Mouse (Mus musculus): Measurements from ENCODE around the gene Gm3238. TPM values are rescaled to one million over a fixed set of nuclear protein-coding genes. Genes with fewer than 3 reads are reported as not detected.
A peak's percentile ranks its signal among the peaks of the same experiment; 100 is the strongest.
"Not testable (repeated sequence)": the region's sequence is repeated elsewhere in the genome, so short reads cannot be mapped to it uniquely, and the experiment has no call there.

Gm3238 gene
- polyA plus RNA-seq, 1 experiment: not detected

DNA sequence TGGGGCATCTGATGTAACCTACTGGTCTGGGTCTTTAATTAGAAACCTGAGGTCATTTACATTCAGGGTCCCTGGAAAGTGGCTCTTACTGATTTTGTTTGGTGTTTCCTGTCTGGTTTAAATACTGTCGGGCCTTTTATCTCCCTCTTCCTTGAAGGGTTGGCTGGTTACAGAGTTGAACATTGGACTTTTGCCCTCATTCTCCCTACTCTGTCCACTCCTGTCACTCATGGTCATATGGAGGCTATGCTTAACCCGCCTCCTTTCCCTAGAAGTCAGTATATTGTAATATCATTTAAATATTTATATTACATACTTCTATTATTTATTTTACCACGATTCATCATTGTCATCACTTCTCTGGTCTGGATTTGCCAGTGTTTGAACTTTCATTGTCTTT is 33.0 kb upstream of the Gm3238 start:
- TF ChIP-seq FOSL1 (IDR thresholded peaks at IDR 0.05; ENCODE audit: insufficient read depth, low read length, poor library complexity, severe bottlenecking) (no peak), MAX (IDR thresholded peaks at IDR 0.05) (no peak), CEBPB (IDR thresholded peaks at IDR 0.05; ENCODE audit: low read depth) (no peak), MYOD1 (IDR thresholded peaks at IDR 0.05; ENCODE audit: control insufficient read depth, insufficient read length, low read depth) (no peak), USF1 (IDR thresholded peaks at IDR 0.05; ENCODE audit: low read depth) (no peak), MYOG (IDR thresholded peaks at IDR 0.05; ENCODE audit: control insufficient read depth, extremely low read depth, insufficient read length) (no peak), CTCF (IDR thresholded peaks at IDR 0.05; ENCODE audit: control insufficient read depth, insufficient read depth, insufficient read length) (no peak)
- no peak overlapping the region for H3ac ChIP-seq (ENCODE audit: control insufficient read depth, insufficient read length, low read depth)
- H3K4me3 ChIP-seq (ENCODE audit: insufficient read depth, poor library complexity, severe bottlenecking): no peak overlapping the region
- H3K79me2 ChIP-seq (ENCODE audit: control insufficient read depth, insufficient read depth): no peaks in the 10 kb centered on the region
- H3K36me3 ChIP-seq (ENCODE audit: control insufficient read depth, insufficient read depth): no peaks in the 10 kb centered on the region
- H3K79me3 ChIP-seq (ENCODE audit: low read depth): no peaks in the 10 kb centered on the region
- no peaks in the 10 kb centered on the region for H3K27me3 ChIP-seq (ENCODE audit: control insufficient read depth, insufficient read depth, insufficient read length)

DNA sequence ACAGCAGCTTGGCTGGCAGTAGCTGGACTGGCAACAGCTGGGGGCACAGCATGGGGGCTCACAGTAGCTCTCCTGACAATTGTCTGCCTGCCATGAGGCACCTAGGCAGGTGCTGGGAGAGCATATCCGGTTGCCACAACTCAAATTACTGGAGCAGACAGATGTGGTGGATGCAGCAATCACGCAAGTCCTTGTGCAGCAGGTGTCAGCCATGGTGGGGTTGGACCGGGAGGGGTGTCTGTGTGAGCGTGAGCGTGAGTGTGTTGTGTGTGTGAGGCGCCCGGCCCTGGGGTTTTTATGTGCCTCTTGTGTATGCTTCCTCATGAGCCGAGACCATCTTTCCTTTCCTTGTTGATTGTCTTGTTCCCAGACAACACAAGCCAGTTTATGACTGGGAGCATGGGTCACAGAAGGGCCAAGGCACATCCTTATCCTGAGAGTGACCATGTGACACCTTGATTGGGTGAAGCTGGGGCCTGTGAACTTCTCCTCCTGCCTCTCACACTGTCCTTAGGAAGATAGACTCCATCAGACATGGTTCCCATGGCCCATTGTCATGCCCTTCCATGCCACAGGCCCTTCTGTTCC is 27.9 kb upstream of the Gm3238 start, which contains the start of gene Gm19668:
Gene Gm19668 (minus strand): TSS at position 213 of the 588 bp plus-strand sequence.
- Histone ChIP-seq H3K79me3 (ENCODE audit: low read depth) (no peaks in the 10 kb centered on the region), H3K79me2 (ENCODE audit: control insufficient read depth, insufficient read depth) (no peaks in the 10 kb centered on the region), H3K36me3 (ENCODE audit: control insufficient read depth, insufficient read depth) (no peaks in the 10 kb centered on the region), H3K27me3 (ENCODE audit: control insufficient read depth, insufficient read depth, insufficient read length) (peaks cover 7% of the 10 kb centered on the region), H3K4me3 (ENCODE audit: insufficient read depth, poor library complexity, severe bottlenecking) (no peak within 1 kb of the TSS), H3ac (ENCODE audit: control insufficient read depth, insufficient read length, low read depth) (no peak within 1 kb of the TSS)
- TF ChIP-seq MYOG (IDR thresholded peaks at IDR 0.05; ENCODE audit: control insufficient read depth, extremely low read depth, insufficient read length): no peak
- peak; percentile 19 for TF ChIP-seq MYOD1 (IDR thresholded peaks at IDR 0.05; ENCODE audit: control insufficient read depth, insufficient read length, low read depth)

DNA sequence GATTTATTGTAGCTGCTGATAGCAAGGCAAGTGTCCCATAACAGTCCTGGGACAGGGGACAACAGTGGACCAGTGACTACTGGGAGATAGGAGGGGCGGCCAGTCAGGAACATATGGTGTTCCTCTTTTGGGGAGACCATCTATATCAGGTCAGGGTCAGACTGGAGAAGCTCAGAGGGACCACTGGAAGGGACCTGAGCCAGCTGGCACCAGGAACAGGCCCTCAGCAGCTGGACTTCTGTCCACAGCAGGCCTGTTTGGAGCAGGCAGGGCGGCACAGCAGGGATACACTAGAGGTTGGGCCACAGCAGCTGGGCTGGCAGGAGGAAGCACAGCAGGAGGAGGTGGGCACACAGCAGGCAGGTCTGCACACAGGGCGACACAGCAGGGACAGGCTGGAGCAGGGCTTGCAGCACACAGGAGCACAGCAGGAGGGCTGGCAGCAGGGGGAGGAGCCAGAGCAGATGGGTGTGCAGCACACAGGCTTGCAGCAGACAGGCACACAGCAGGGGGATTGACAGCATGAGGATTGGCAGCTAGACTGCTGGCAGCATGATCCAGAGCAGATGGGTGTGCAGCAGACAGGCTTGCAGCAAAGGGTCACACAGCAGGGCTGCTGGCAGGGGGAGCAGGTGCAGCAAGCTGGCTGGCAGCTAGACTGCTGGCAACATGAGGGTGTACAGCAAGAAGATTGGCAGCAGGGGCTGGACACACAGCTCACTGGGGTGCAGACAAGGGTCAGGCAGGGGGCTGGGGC is 27.2 kb upstream of the Gm3238 start:
- not testable (repeated sequence) for H3K4me3 ChIP-seq (ENCODE audit: insufficient read depth, poor library complexity, severe bottlenecking); H3K79me2 ChIP-seq (ENCODE audit: control insufficient read depth, insufficient read depth); H3K36me3 ChIP-seq (ENCODE audit: control insufficient read depth, insufficient read depth); H3ac ChIP-seq (ENCODE audit: control insufficient read depth, insufficient read length, low read depth); H3K79me3 ChIP-seq (ENCODE audit: low read depth); H3K27me3 ChIP-seq (ENCODE audit: control insufficient read depth, insufficient read depth, insufficient read length)

DNA sequence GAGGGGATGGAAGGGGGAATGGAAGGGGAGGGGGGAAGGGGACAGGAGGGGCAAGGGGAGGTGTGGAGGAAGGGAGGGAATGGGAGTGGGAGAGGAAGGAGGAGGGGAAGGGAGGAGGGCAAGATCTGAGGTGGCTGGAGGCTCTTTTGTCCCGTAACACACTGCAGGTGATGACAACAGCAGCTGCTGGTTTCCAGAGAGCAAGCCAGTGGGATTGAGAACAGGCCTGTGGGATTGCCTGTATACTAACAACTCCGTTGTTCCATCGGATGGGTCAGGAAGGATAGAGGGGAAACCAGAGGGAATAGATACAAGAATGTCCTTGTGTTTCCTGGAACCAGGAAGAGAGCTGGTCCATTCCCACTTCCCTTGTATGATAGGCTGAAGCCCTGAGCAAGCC is 26.6 kb upstream of the Gm3238 start:
- Histone ChIP-seq H3K36me3 (ENCODE audit: control insufficient read depth, insufficient read depth) (no peaks in the 10 kb centered on the region), H3K27me3 (ENCODE audit: control insufficient read depth, insufficient read depth, insufficient read length) (peaks cover 7% of the 10 kb centered on the region), H3K79me3 (ENCODE audit: low read depth) (no peaks in the 10 kb centered on the region), H3ac (ENCODE audit: control insufficient read depth, insufficient read length, low read depth) (no peak overlapping the region), H3K4me3 (ENCODE audit: insufficient read depth, poor library complexity, severe bottlenecking) (no peak overlapping the region), H3K79me2 (ENCODE audit: control insufficient read depth, insufficient read depth) (no peaks in the 10 kb centered on the region)
- TF ChIP-seq USF1 (IDR thresholded peaks at IDR 0.05; ENCODE audit: low read depth): no peak

DNA sequence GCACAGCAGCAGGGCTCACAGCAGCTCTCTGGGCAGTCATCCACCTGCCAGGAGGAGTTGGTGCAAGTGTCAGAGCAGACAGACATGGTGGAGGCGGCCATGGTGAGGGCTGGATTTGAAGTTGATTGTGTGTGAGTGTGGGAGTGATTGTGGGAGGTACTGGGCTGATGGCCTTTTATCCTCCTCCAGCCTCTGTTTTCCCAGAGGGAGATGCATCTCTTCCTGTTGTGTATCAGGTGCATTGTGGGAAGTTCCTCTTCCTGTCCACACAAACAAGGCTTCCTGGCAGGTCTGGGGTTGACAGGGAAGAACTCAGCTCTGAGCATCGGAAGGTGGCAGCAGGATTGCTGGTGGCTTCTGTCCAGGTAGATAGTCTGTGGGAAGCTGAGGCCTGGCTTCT is 23.9 kb upstream of the Gm3238 start, which contains the start of gene Gm9639:
Gene Gm9639 (minus strand): TSS at position 101 of the 400 bp plus-strand sequence.
- Histone ChIP-seq H3K36me3 (ENCODE audit: control insufficient read depth, insufficient read depth) (no peaks in the 10 kb centered on the region), H3K27me3 (ENCODE audit: control insufficient read depth, insufficient read depth, insufficient read length) (peaks cover 7% of the 10 kb centered on the region), H3K79me3 (ENCODE audit: low read depth) (no peaks in the 10 kb centered on the region), H3ac (ENCODE audit: control insufficient read depth, insufficient read length, low read depth) (no peak within 1 kb of the TSS), H3K4me3 (ENCODE audit: insufficient read depth, poor library complexity, severe bottlenecking) (no peak within 1 kb of the TSS), H3K79me2 (ENCODE audit: control insufficient read depth, insufficient read depth) (no peaks in the 10 kb centered on the region)
- TF ChIP-seq MAX (IDR thresholded peaks at IDR 0.05): no peak
- no peak for TF ChIP-seq FOSL1 (IDR thresholded peaks at IDR 0.05; ENCODE audit: insufficient read depth, low read length, poor library complexity, severe bottlenecking)
- no peak for TF ChIP-seq USF1 (IDR thresholded peaks at IDR 0.05; ENCODE audit: low read depth)
- TF ChIP-seq MYOD1 (IDR thresholded peaks at IDR 0.05; ENCODE audit: control insufficient read depth, insufficient read length, low read depth): no peak
- TF ChIP-seq CEBPB (IDR thresholded peaks at IDR 0.05; ENCODE audit: low read depth): no peak
- TF ChIP-seq MYOG (IDR thresholded peaks at IDR 0.05; ENCODE audit: control insufficient read depth, extremely low read depth, insufficient read length): no peak
- TF ChIP-seq CTCF (IDR thresholded peaks at IDR 0.05; ENCODE audit: control insufficient read depth, insufficient read depth, insufficient read length): no peak

DNA sequence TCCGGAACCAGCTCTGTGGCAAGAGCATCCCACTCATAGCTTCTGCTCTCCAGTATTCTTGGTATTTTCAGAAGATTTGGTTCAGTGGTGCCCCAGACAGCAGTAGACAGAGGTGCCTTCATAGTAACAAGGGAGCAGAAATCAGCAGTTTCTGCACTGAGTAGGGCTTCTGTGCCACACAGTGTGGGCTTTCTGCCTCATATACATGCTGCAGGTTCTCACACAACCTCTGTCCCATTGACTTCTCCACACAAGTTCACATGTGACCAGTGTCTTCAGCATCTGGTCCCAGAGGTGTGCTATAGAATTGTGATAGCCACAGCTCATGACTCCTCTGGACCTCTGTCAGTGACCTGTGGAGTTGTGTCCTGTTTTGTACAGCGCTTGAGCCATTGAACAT is 17.5 kb upstream of the Gm3238 start:
- H3K79me3 ChIP-seq (ENCODE audit: low read depth): no peaks in the 10 kb centered on the region
- no peaks in the 10 kb centered on the region for H3K36me3 ChIP-seq (ENCODE audit: control insufficient read depth, insufficient read depth)
- no peak overlapping the region for H3K4me3 ChIP-seq (ENCODE audit: insufficient read depth, poor library complexity, severe bottlenecking)
- no peaks in the 10 kb centered on the region for H3K79me2 ChIP-seq (ENCODE audit: control insufficient read depth, insufficient read depth)
- TF ChIP-seq MAX (IDR thresholded peaks at IDR 0.05): no peak
- TF ChIP-seq MYOG (IDR thresholded peaks at IDR 0.05; ENCODE audit: control insufficient read depth, extremely low read depth, insufficient read length): no peak
- TF ChIP-seq MYOD1 (IDR thresholded peaks at IDR 0.05; ENCODE audit: control insufficient read depth, insufficient read length, low read depth): no peak
- no peak for TF ChIP-seq CEBPB (IDR thresholded peaks at IDR 0.05; ENCODE audit: low read depth)
- peaks cover 3% of the 10 kb centered on the region for H3K27me3 ChIP-seq (ENCODE audit: control insufficient read depth, insufficient read depth, insufficient read length)
- H3ac ChIP-seq (ENCODE audit: control insufficient read depth, insufficient read length, low read depth): no peak overlapping the region

DNA sequence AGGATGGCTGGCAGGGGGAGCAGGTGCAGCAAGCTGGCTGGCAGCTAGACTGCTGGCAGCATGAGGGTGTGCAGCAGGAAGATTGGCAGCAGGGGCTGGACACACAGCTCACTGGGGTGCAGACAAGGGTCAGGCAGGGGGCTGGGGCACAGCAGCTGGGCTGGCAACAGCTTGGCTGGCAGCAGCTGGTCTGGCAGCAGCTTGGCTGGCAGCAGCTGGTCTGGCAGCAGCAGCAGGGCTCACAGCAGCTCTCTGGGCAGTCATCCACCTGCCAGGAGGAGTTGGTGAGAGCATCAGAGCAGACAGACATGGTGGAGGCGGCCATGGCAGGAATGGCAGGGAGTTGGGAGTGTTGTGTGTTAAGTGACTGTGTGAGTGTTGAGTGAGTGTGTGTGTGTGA is 16.8 kb upstream of the Gm3238 start, which contains the start of gene Gm7137:
Gene Gm7137 (minus strand): TSS at position 325 of the 400 bp plus-strand sequence.
- not testable (repeated sequence) for H3K79me2 ChIP-seq (ENCODE audit: control insufficient read depth, insufficient read depth); H3K4me3 ChIP-seq (ENCODE audit: insufficient read depth, poor library complexity, severe bottlenecking); H3K36me3 ChIP-seq (ENCODE audit: control insufficient read depth, insufficient read depth); H3K79me3 ChIP-seq (ENCODE audit: low read depth); H3K27me3 ChIP-seq (ENCODE audit: control insufficient read depth, insufficient read depth, insufficient read length); H3ac ChIP-seq (ENCODE audit: control insufficient read depth, insufficient read length, low read depth)

DNA sequence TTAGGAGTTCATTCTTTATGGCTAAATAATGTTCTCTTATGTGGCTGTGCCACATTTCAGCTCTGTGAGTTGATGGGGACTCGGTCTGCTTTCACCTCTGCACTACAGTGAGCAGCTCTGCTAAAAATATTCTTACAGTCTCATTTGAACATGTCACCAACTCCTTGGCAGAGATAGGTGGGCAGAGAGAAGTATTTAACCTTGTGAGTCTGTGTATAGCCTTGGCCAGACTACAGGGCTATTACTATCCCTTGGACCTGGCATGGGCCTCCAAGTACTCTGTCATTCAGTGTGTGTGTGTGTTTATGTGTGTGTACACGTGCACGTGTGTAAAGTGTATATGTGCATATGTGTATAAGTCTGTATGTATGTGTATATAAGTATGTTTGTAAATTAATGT is 12.3 kb upstream of the Gm3238 start:
- H3K79me3 ChIP-seq (ENCODE audit: low read depth); H3K27me3 ChIP-seq (ENCODE audit: control insufficient read depth, insufficient read depth, insufficient read length): not testable (repeated sequence)

DNA sequence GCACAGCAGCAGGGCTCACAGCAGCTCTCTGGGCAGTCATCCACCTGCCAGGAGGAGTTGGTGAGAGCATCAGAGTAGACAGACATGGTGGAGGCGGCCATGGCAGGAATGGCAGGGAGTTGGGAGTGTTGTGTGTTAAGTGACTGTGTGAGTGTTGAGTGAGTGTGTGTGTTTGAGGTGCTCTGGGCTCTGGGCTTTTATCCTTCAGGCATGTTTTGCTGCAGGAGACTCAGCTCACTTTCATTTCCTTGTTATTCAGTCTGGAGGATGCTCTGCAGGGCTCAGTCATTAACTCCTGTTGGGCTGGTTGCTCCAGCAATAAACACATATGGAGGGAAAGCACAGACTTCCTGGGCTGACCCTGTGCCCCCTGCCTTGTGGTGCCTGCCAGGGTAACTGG is 11.3 kb upstream of the Gm3238 start, which contains the start of gene Gm3250:
Gene Gm3250 (minus strand): TSS at position 101 of the 400 bp plus-strand sequence.
- not testable (repeated sequence) for H3K4me3 ChIP-seq (ENCODE audit: insufficient read depth, poor library complexity, severe bottlenecking); H3K79me2 ChIP-seq (ENCODE audit: control insufficient read depth, insufficient read depth); H3K36me3 ChIP-seq (ENCODE audit: control insufficient read depth, insufficient read depth); H3ac ChIP-seq (ENCODE audit: control insufficient read depth, insufficient read length, low read depth); H3K27me3 ChIP-seq (ENCODE audit: control insufficient read depth, insufficient read depth, insufficient read length); H3K79me3 ChIP-seq (ENCODE audit: low read depth)

More for the DNA sequence above, 12.3 kb upstream of the Gm3238 start:
- H3K79me2 ChIP-seq (ENCODE audit: control insufficient read depth, insufficient read depth); H3K36me3 ChIP-seq (ENCODE audit: control insufficient read depth, insufficient read depth); H3ac ChIP-seq (ENCODE audit: control insufficient read depth, insufficient read length, low read depth); H3K4me3 ChIP-seq (ENCODE audit: insufficient read depth, poor library complexity, severe bottlenecking): not testable (repeated sequence)

Data from C2C12 (cell line).